Mouse (Mus musculus): ENCODE data around the gene Coro1a.

GRCm38 (mm10) chr7:126741452-126741851 is 33.9 kb upstream of the Coro1a start:
- TF ChIP-seq CTCF (IDR thresholded peaks at IDR 0.05) (no peak), EP300 (IDR thresholded peaks at IDR 0.05) (no peak)
